In genomic region chr7:45367020-45367880, GRCm38 (mm10) we compare ENCODE assay signal across 8 mouse cellular contexts. TPM values are rescaled to one million over a fixed set of nuclear protein-coding genes. Genes with fewer than 3 reads are reported as not detected.
DNase-seq lines count a peak whose midpoint lies in the region; ATAC-seq and TF ChIP-seq lines count a peak whose summit lies in the region.

No protein-coding gene starts in this region.

- H3K79me2 ChIP-seq in C2C12 (ENCODE audit: control insufficient read depth, insufficient read depth): no peaks in the 10 kb centered on the region

- ATAC-seq in heart, embryonic 12.5 days (ENCODE audit: insufficient number of reproducible peaks, low FRiP score): peak; percentile 91
- ATAC-seq in kidney, postnatal 0 days (replicated peaks; ENCODE audit: low FRiP score, low read depth): peak; percentile 75
- peak; percentile 81 for ATAC-seq in liver, embryonic 11.5 days (replicated peaks; ENCODE audit: low FRiP score)
- peak; percentile 75 for ATAC-seq in stomach, embryonic 14.5 days (ENCODE audit: insufficient number of reproducible peaks, insufficient read depth, low FRiP score, low read depth)

- peak overlapping the region; percentile 55 for H3ac ChIP-seq in C2C12 (ENCODE audit: control insufficient read depth, insufficient read length, low read depth)

- H3K9me3 ChIP-seq in erythroblast, embryonic 14.5 days (ENCODE audit: control insufficient read depth, low read length): peaks cover 6% of the 10 kb centered on the region; the same call in 1 of the 2 replicates
- H3K9me3 ChIP-seq in heart, embryonic 12.5 days (replicated peaks): no peaks in the 10 kb centered on the region
- H3K9me3 ChIP-seq in kidney, postnatal 0 days (replicated peaks; ENCODE audit: low read length): no peaks in the 10 kb centered on the region
- H3K9me3 ChIP-seq in liver, embryonic 11.5 days (ENCODE audit: control insufficient read depth, low read length): no peaks in the 10 kb centered on the region
- H3K9me3 ChIP-seq in stomach, embryonic 14.5 days (ENCODE audit: control insufficient read depth, low read depth, low read length): no peaks in the 10 kb centered on the region

- peak overlapping the region; percentile 36 for H3K4me3 ChIP-seq in C2C12 (ENCODE audit: insufficient read depth, poor library complexity, severe bottlenecking)
- peak overlapping the region; percentile 68 for H3K4me3 ChIP-seq in erythroblast, embryonic 14.5 days (replicated peaks)
- peak overlapping the region; percentile 66 for H3K4me3 ChIP-seq in heart, embryonic 12.5 days
- peak overlapping the region; percentile 49 for H3K4me3 ChIP-seq in kidney, postnatal 0 days (replicated peaks; ENCODE audit: low read depth, low read length)
- H3K4me3 ChIP-seq in liver, embryonic 11.5 days (ENCODE audit: low read depth, low read length): peak overlapping the region; percentile 58
- H3K4me3 ChIP-seq in stomach, embryonic 14.5 days (ENCODE audit: low read depth, low read length): peak overlapping the region; percentile 46

- H3K79me3 ChIP-seq in C2C12 (ENCODE audit: low read depth): no peaks in the 10 kb centered on the region

- H3K4me1 ChIP-seq in erythroblast, embryonic 14.5 days (ENCODE audit: control insufficient read depth): peaks cover 57% of the 10 kb centered on the region
- peaks cover 35% of the 10 kb centered on the region for H3K4me1 ChIP-seq in heart, embryonic 12.5 days (replicated peaks)
- peaks cover 14% of the 10 kb centered on the region for H3K4me1 ChIP-seq in kidney, postnatal 0 days (replicated peaks; ENCODE audit: insufficient read depth, low read length)
- H3K4me1 ChIP-seq in liver, embryonic 11.5 days (replicated peaks; ENCODE audit: control insufficient read depth, insufficient read depth, low read length): peaks cover 21% of the 10 kb centered on the region
- H3K4me1 ChIP-seq in stomach, embryonic 14.5 days (ENCODE audit: control insufficient read depth, insufficient read depth, low read length): peaks cover 13% of the 10 kb centered on the region; the same call in 1 of the 2 replicates

- under 1% methylated on average over 70 of the region's 70 CpGs for WGBS in heart, embryonic 12.5 days
- WGBS in kidney, postnatal 0 days: under 1% methylated on average over 70 of the region's 70 CpGs
- WGBS in liver, embryonic 11.5 days: 1% methylated on average over 70 of the region's 70 CpGs
- WGBS in stomach, embryonic 14.5 days: under 1% methylated on average over 70 of the region's 70 CpGs

- peak overlapping the region; percentile 77 for H3K9ac ChIP-seq in heart, embryonic 12.5 days
- H3K9ac ChIP-seq in kidney, postnatal 0 days (ENCODE audit: low read depth, low read length): peak overlapping the region; percentile 52
- peak overlapping the region; percentile 70 for H3K9ac ChIP-seq in liver, embryonic 11.5 days (ENCODE audit: low read depth, low read length)
- peak overlapping the region; percentile 33; the same call in 1 of the 2 replicates for H3K9ac ChIP-seq in stomach, embryonic 14.5 days (replicated peaks; ENCODE audit: low read depth, low read length)

- TF ChIP-seq POLR2A in brain, embryonic 14.5 days (IDR thresholded peaks at IDR 0.05; ENCODE audit: borderline replicate concordance, extremely low read depth, insufficient read depth, insufficient read length, poor library complexity, severe bottlenecking): 0 out of 2 replicates have a peak, but pooled peaks have one; percentile 13

- peak; percentile 85 for TF ChIP-seq CTCF in C2C12 (IDR thresholded peaks at IDR 0.05; ENCODE audit: control insufficient read depth, insufficient read depth, insufficient read length)
- TF ChIP-seq CTCF in brain, embryonic 14.5 days (IDR thresholded peaks at IDR 0.05; ENCODE audit: borderline replicate concordance, extremely low read depth, insufficient read depth, insufficient read length): peak; percentile 79
- peak; percentile 72 for TF ChIP-seq CTCF in kidney, postnatal 0 days (IDR thresholded peaks at IDR 0.05; ENCODE audit: low read depth)

- peak; percentile 99 for DNase-seq in brain, embryonic 14.5 days (ENCODE audit: low read depth)
- peak; percentile 98 for DNase-seq in kidney, postnatal 0 days (ENCODE audit: low spot score)
- peak; percentile 99 for DNase-seq in liver, embryonic 11.5 days (ENCODE audit: low spot score)
- peak; percentile 97 for DNase-seq in naive thymus-derived CD4-positive, alpha-beta T cell, adult 2 months (ENCODE audit: low read depth)

- H3K4me2 ChIP-seq in heart, embryonic 12.5 days: peak overlapping the region; percentile 99
- peak overlapping the region; percentile 97 for H3K4me2 ChIP-seq in kidney, postnatal 0 days (ENCODE audit: low read length)
- H3K4me2 ChIP-seq in liver, embryonic 11.5 days: peak overlapping the region; percentile 94
- H3K4me2 ChIP-seq in stomach, embryonic 14.5 days (replicated peaks; ENCODE audit: low read depth, low read length): peak overlapping the region; percentile 87

- H3K27ac ChIP-seq in heart, embryonic 12.5 days (ENCODE audit: poor library complexity, severe bottlenecking): no peak overlapping the region
- no peak overlapping the region for H3K27ac ChIP-seq in kidney, postnatal 0 days
- no peak overlapping the region for H3K27ac ChIP-seq in liver, embryonic 11.5 days (ENCODE audit: low read depth, low read length)
- H3K27ac ChIP-seq in stomach, embryonic 14.5 days (ENCODE audit: low read length): 0 out of 2 replicates have a peak overlapping the region, but pooled peaks have one; percentile 8

- H3K27me3 ChIP-seq in C2C12 (ENCODE audit: control insufficient read depth, insufficient read depth, insufficient read length): no peaks in the 10 kb centered on the region
- H3K27me3 ChIP-seq in erythroblast, embryonic 14.5 days (ENCODE audit: control insufficient read depth): peaks cover 85% of the 10 kb centered on the region
- H3K27me3 ChIP-seq in heart, embryonic 12.5 days (replicated peaks): peaks cover 67% of the 10 kb centered on the region
- H3K27me3 ChIP-seq in kidney, postnatal 0 days (ENCODE audit: insufficient read depth, low read length): peaks cover 16% of the 10 kb centered on the region; the same call in 1 of the 2 replicates
- H3K27me3 ChIP-seq in liver, embryonic 11.5 days (replicated peaks; ENCODE audit: control insufficient read depth, insufficient read depth, low read length): peaks cover 69% of the 10 kb centered on the region
- peaks cover 28% of the 10 kb centered on the region for H3K27me3 ChIP-seq in stomach, embryonic 14.5 days (ENCODE audit: control insufficient read depth, insufficient read depth, low read length)

- peaks cover 4% of the 10 kb centered on the region for H3K36me3 ChIP-seq in C2C12 (ENCODE audit: control insufficient read depth, insufficient read depth)
- H3K36me3 ChIP-seq in erythroblast, embryonic 14.5 days (ENCODE audit: control insufficient read depth): peaks cover 8% of the 10 kb centered on the region
- 0 out of 2 replicates have a peak, but pooled peaks cover 3% of the 10 kb centered on the region for H3K36me3 ChIP-seq in heart, embryonic 12.5 days
- H3K36me3 ChIP-seq in kidney, postnatal 0 days (ENCODE audit: insufficient read depth, low read length): no peaks in the 10 kb centered on the region
- no peaks in the 10 kb centered on the region for H3K36me3 ChIP-seq in liver, embryonic 11.5 days (ENCODE audit: control insufficient read depth, insufficient read depth, low read length)
- H3K36me3 ChIP-seq in stomach, embryonic 14.5 days (ENCODE audit: control insufficient read depth, insufficient read depth, low read length): no peaks in the 10 kb centered on the region

RNA-seq across cellular contexts. Expression of gene Ppfia3, which starts 0.4 kb away (rescaled TPM):
- 4.8 TPM for polyA plus RNA-seq in C2C12 (2012; fragmentation: generic; extraction: Trizol)
- polyA plus RNA-seq in brain, embryonic 14.5 days (2012; rRNA removed): 56.7 and 60.0 TPM in 2 replicates
- 0.13 and 0.33 TPM in 2 replicates for polyA plus RNA-seq in erythroblast, embryonic 14.5 days (2012)
- polyA plus RNA-seq in heart, embryonic 12.5 days (2016; fragmentation: Nextera tagmentation; extraction: Ambion mirVana): 2.6 and 3.3 TPM in 2 replicates
- 4.3 and 5.4 TPM in 2 replicates for polyA plus RNA-seq in kidney, postnatal 0 days (2015; fragmentation: Nextera tagmentation; extraction: Ambion mirVana)
- 2.0 and 2.1 TPM in 2 replicates for polyA plus RNA-seq in liver, embryonic 11.5 days (2014; fragmentation: Nextera tagmentation; extraction: Ambion mirVana)
- polyA plus RNA-seq in stomach, embryonic 14.5 days (2014; fragmentation: Nextera tagmentation; extraction: Ambion mirVana): 5.2 and 6.1 TPM in 2 replicates

RNA-seq across cellular contexts. Expression of gene Lin7b, which starts 3.1 kb away (rescaled TPM):
- polyA plus RNA-seq in C2C12 (2012; fragmentation: generic; extraction: Trizol): 0.94 TPM
- 15.7 and 17.6 TPM in 2 replicates for polyA plus RNA-seq in brain, embryonic 14.5 days (2012; rRNA removed)
- 0.18 TPM in 1 of 2 replicates, not detected in the other for polyA plus RNA-seq in erythroblast, embryonic 14.5 days (2012)
- 0.82 and 1.1 TPM in 2 replicates for polyA plus RNA-seq in heart, embryonic 12.5 days (2016; fragmentation: Nextera tagmentation; extraction: Ambion mirVana)
- polyA plus RNA-seq in kidney, postnatal 0 days (2015; fragmentation: Nextera tagmentation; extraction: Ambion mirVana): 1.2 and 1.6 TPM in 2 replicates
- polyA plus RNA-seq in liver, embryonic 11.5 days (2014; fragmentation: Nextera tagmentation; extraction: Ambion mirVana): 0.35 TPM in 1 of 2 replicates, not detected in the other
- 4.2 and 5.1 TPM in 2 replicates for polyA plus RNA-seq in stomach, embryonic 14.5 days (2014; fragmentation: Nextera tagmentation; extraction: Ambion mirVana)

RNA-seq across cellular contexts. Expression of gene Snrnp70, which starts 28.3 kb away (rescaled TPM):
- polyA plus RNA-seq in C2C12 (2012; fragmentation: generic; extraction: Trizol): 321 TPM
- polyA plus RNA-seq in brain, embryonic 14.5 days (2012; rRNA removed): 643 and 713 TPM in 2 replicates
- polyA plus RNA-seq in erythroblast, embryonic 14.5 days (2012): 68.0 and 79.6 TPM in 2 replicates
- polyA plus RNA-seq in heart, embryonic 12.5 days (2016; fragmentation: Nextera tagmentation; extraction: Ambion mirVana): 169 and 173 TPM in 2 replicates
- polyA plus RNA-seq in kidney, postnatal 0 days (2015; fragmentation: Nextera tagmentation; extraction: Ambion mirVana): 148 and 163 TPM in 2 replicates
- 51.6 and 64.4 TPM in 2 replicates for polyA plus RNA-seq in liver, embryonic 11.5 days (2014; fragmentation: Nextera tagmentation; extraction: Ambion mirVana)
- polyA plus RNA-seq in stomach, embryonic 14.5 days (2014; fragmentation: Nextera tagmentation; extraction: Ambion mirVana): 118 and 124 TPM in 2 replicates

RNA-seq across cellular contexts. Expression of gene Hrc, which starts 32.2 kb away (rescaled TPM):
- polyA plus RNA-seq in C2C12 (2012; fragmentation: generic; extraction: Trizol): 0.51 TPM
- polyA plus RNA-seq in brain, embryonic 14.5 days (2012; rRNA removed): 0.48 and 1.3 TPM in 2 replicates
- polyA plus RNA-seq in erythroblast, embryonic 14.5 days (2012): not detected in 2 replicates
- 25.5 and 26.9 TPM in 2 replicates for polyA plus RNA-seq in heart, embryonic 12.5 days (2016; fragmentation: Nextera tagmentation; extraction: Ambion mirVana)
- 0.75 and 1.1 TPM in 2 replicates for polyA plus RNA-seq in kidney, postnatal 0 days (2015; fragmentation: Nextera tagmentation; extraction: Ambion mirVana)
- polyA plus RNA-seq in liver, embryonic 11.5 days (2014; fragmentation: Nextera tagmentation; extraction: Ambion mirVana): 0.12 and 0.30 TPM in 2 replicates
- polyA plus RNA-seq in stomach, embryonic 14.5 days (2014; fragmentation: Nextera tagmentation; extraction: Ambion mirVana): 0.78 and 1.8 TPM in 2 replicates

RNA-seq across cellular contexts. Expression of gene Trpm4, which starts 33.7 kb away (rescaled TPM):
- 10.6 TPM for polyA plus RNA-seq in C2C12 (2012; fragmentation: generic; extraction: Trizol)
- 19.0 and 20.3 TPM in 2 replicates for polyA plus RNA-seq in brain, embryonic 14.5 days (2012; rRNA removed)
- 0.02 and 0.04 TPM in 2 replicates for polyA plus RNA-seq in erythroblast, embryonic 14.5 days (2012)
- polyA plus RNA-seq in heart, embryonic 12.5 days (2016; fragmentation: Nextera tagmentation; extraction: Ambion mirVana): 15.2 and 15.4 TPM in 2 replicates
- polyA plus RNA-seq in kidney, postnatal 0 days (2015; fragmentation: Nextera tagmentation; extraction: Ambion mirVana): 14.4 and 15.9 TPM in 2 replicates
- 2.3 and 3.9 TPM in 2 replicates for polyA plus RNA-seq in liver, embryonic 11.5 days (2014; fragmentation: Nextera tagmentation; extraction: Ambion mirVana)
- 18.3 and 23.5 TPM in 2 replicates for polyA plus RNA-seq in stomach, embryonic 14.5 days (2014; fragmentation: Nextera tagmentation; extraction: Ambion mirVana)
